ENCODE assay signal across 8 mouse cellular contexts in genomic region chr1:157458421-157459208, GRCm38 (mm10). TPM values are rescaled to one million over a fixed set of nuclear protein-coding genes. Genes with fewer than 3 reads are reported as not detected.
DNase-seq lines count a peak whose midpoint lies in the region; ATAC-seq and TF ChIP-seq lines count a peak whose summit lies in the region.

Gene Cryzl2 (plus strand): TSS chr1:157458577.

- TF ChIP-seq CTCF in intestine, postnatal 0 days (IDR thresholded peaks at IDR 0.05; ENCODE audit: low read depth) = peak; percentile 90
- TF ChIP-seq CTCF in thymus, adult 2 months (IDR thresholded peaks at IDR 0.05; ENCODE audit: borderline replicate concordance, control insufficient read depth, extremely low read depth, insufficient read depth, low read length, poor library complexity) = 0 out of 2 replicates have a peak, but pooled peaks have one; percentile 56

- H3K4me2 ChIP-seq in intestine, postnatal 0 days (replicated peaks; ENCODE audit: low read depth) = peak within 1 kb of the TSS; percentile 72
- peak within 1 kb of the TSS; percentile 55 for H3K4me2 ChIP-seq in neural tube, embryonic 12.5 days (replicated peaks)

- peak within 1 kb of the TSS; percentile 33 for H3K4me3 ChIP-seq in intestine, postnatal 0 days (ENCODE audit: low read depth, low read length)
- peak within 1 kb of the TSS; percentile 29 for H3K4me3 ChIP-seq in neural tube, embryonic 12.5 days
- H3K4me3 ChIP-seq in thymus, adult 2 months (ENCODE audit: control insufficient read depth, insufficient read depth, low read length) = peak within 1 kb of the TSS; percentile 23; the same call in 1 of the 2 replicates

- H3K9me3 ChIP-seq in intestine, postnatal 0 days (ENCODE audit: control insufficient read depth) = no peaks in the 10 kb centered on the region
- H3K9me3 ChIP-seq in neural tube, embryonic 12.5 days = no peaks in the 10 kb centered on the region

- H3K36me3 ChIP-seq in intestine, postnatal 0 days (ENCODE audit: control insufficient read depth, insufficient read depth) = no peaks in the 10 kb centered on the region
- H3K36me3 ChIP-seq in neural tube, embryonic 12.5 days = no peaks in the 10 kb centered on the region
- no peaks in the 10 kb centered on the region for H3K36me3 ChIP-seq in thymus, adult 2 months (ENCODE audit: control insufficient read depth, insufficient read depth, low read length)

- H3K27ac ChIP-seq in intestine, postnatal 0 days (ENCODE audit: low read depth, low read length) = no peak within 1 kb of the TSS
- H3K27ac ChIP-seq in neural tube, embryonic 12.5 days = no peak within 1 kb of the TSS
- no peak within 1 kb of the TSS for H3K27ac ChIP-seq in thymus, adult 2 months (ENCODE audit: control insufficient read depth, insufficient read depth, low read length)

- peak; percentile 60 to 73 for DNase-seq in layer of hippocampus, postnatal 10 days (ENCODE audit: low spot score in 2 of 2)
- no peak for DNase-seq in layer of hippocampus, postnatal 36 days
- peak; percentile 90 for DNase-seq in embryo, embryonic 9.5 days (ENCODE audit: extremely low spot score)
- peak; percentile 91 to 93 for DNase-seq in heart, adult 18-20 months
- peak; percentile 86 to 91 for DNase-seq in lung, adult 18-20 months
- peak; percentile 77 for DNase-seq in thymus, adult 2 months

- 11% methylated on average over 25 of the region's 29 CpGs for WGBS in intestine, postnatal 0 days
- WGBS in neural tube, embryonic 12.5 days = 2% methylated on average over 29 of the region's 29 CpGs
- WGBS in thymus, adult 2 months = 18% methylated on average over 29 of the region's 29 CpGs

- H3K4me1 ChIP-seq in intestine, postnatal 0 days (replicated peaks; ENCODE audit: control insufficient read depth, insufficient read depth, low read length) = no peaks in the 10 kb centered on the region
- H3K4me1 ChIP-seq in neural tube, embryonic 12.5 days = peaks cover 12% of the 10 kb centered on the region; the same call in 1 of the 2 replicates
- peaks cover 6% of the 10 kb centered on the region for H3K4me1 ChIP-seq in thymus, adult 2 months (replicated peaks; ENCODE audit: control insufficient read depth, insufficient read depth, low read length)

- H3K27me3 ChIP-seq in intestine, postnatal 0 days (replicated peaks; ENCODE audit: control insufficient read depth, insufficient read depth, low read length) = no peaks in the 10 kb centered on the region
- H3K27me3 ChIP-seq in neural tube, embryonic 12.5 days (replicated peaks) = no peaks in the 10 kb centered on the region
- H3K27me3 ChIP-seq in thymus, adult 2 months (ENCODE audit: control insufficient read depth, insufficient read depth, low read length) = no peaks in the 10 kb centered on the region

- peak within 1 kb of the TSS; percentile 28 for H3K9ac ChIP-seq in intestine, postnatal 0 days (ENCODE audit: low read depth, low read length)
- peak within 1 kb of the TSS; percentile 13; the same call in 1 of the 2 replicates for H3K9ac ChIP-seq in neural tube, embryonic 12.5 days

- peak; percentile 90 for ATAC-seq in intestine, postnatal 0 days
- ATAC-seq in neural tube, embryonic 12.5 days (ENCODE audit: low FRiP score, low read depth) = peak; percentile 88

- no peak for TF ChIP-seq POLR2A in thymus, adult 2 months (IDR thresholded peaks at IDR 0.05; ENCODE audit: control insufficient read depth, extremely low read depth, insufficient read depth, low read length, poor library complexity)

RNA-seq across cellular contexts. Expression of gene Cryzl2, which starts in this region (rescaled TPM):
- total RNA-seq in layer of hippocampus, postnatal 10 days (2021) = 1 to 10 TPM; 5.0 to 5.5 TPM
- total RNA-seq in layer of hippocampus, postnatal 36 days (2021) = 1 to 10 TPM; 3.8 to 4.1 TPM
- total RNA-seq in heart, adult 18-20 months (2021) = 10 to 100 TPM; 11.7 to 13.9 TPM
- polyA plus RNA-seq in intestine, postnatal 0 days (2015; fragmentation: Nextera tagmentation; extraction: Ambion mirVana) = 8.8 and 10.5 TPM in 2 replicates
- polyA plus RNA-seq in neural tube, embryonic 12.5 days (2016; fragmentation: Nextera tagmentation; extraction: Ambion mirVana) = 7.4 and 9.0 TPM in 2 replicates
- 6.6 and 8.4 TPM in 2 replicates for polyA plus RNA-seq in thymus, adult 2 months (2012; rRNA removed)

Comparison
In these comparisons a context has a peak if more than half of its experiments do, and no peak if none do; other contexts are left out.
1. DNase-seq: peak in layer of hippocampus, postnatal 10 days (2 of 2), embryo, embryonic 9.5 days (single experiment), heart, adult 18-20 months (2 of 2), lung, adult 18-20 months (2 of 2) and thymus, adult 2 months (single experiment); none in layer of hippocampus, postnatal 36 days (0 of 2).
2. Peak in every context shown above with its lines, with median percentiles within 50 percentile points of each other: H3K4me3 ChIP-seq.